Mouse (Mus musculus) heart, adult 10 weeks (tissue): ENCODE data around the gene Krtap24-1. TPM values are rescaled to one million over a fixed set of nuclear protein-coding genes. Genes with fewer than 3 reads are reported as not detected.

Source experiments
- polyA plus RNA-seq: library from polyadenylated mRNA; stranded (reverse); fragments of 350-450 nt; fragmentation: Illumina TruSeq; extraction: RNeasy Lipid Tissue Mini Kit (QIAGEN cat#74804); gene quantifications from one replicate; pipeline ENCODE4 v1.2.3, GENCODE M21; 2014; ENCODE audit warnings: low read depth, low replicate concordance

Krtap24-1 gene
- not detected for polyA plus RNA-seq

GRCm38 (mm10) chr16:88611922-88612321 is at the start of gene Krtap24-1:
TSS of gene Krtap24-1 (minus strand) at chr16:88612279.

GRCm38 (mm10) chr16:88647358-88647846 is 35.3 kb upstream of the Krtap24-1 start, which contains the start of gene Krtap26-1:
TSS of gene Krtap26-1 (minus strand) at chr16:88647796.

GRCm38 (mm10) chr16:88627566-88627965 is 15.5 kb upstream of the Krtap24-1 start, which contains the start of gene 2310079G19Rik:
TSS of gene 2310079G19Rik (minus strand) at chr16:88627666.

GRCm38 (mm10) chr16:88563045-88563913 is 48.8 kb downstream of the Krtap24-1 start, which contains the start of gene Cldn8:
TSS of gene Cldn8 (minus strand) at chr16:88563183.

Other genes with a start within 250 kb of the Krtap24-1 start
- gene Cldn17, start 105.3 kb downstream of the Krtap24-1 start, polyA plus RNA-seq: not detected
- gene Cldn8, start 49.1 kb downstream of the Krtap24-1 start, polyA plus RNA-seq: not detected
- not detected for gene 2310079G19Rik, start 15.4 kb upstream of the Krtap24-1 start, polyA plus RNA-seq
- gene Krtap26-1, start 35.5 kb upstream of the Krtap24-1 start, polyA plus RNA-seq: not detected
- gene Krtap27-1, start 59.4 kb upstream of the Krtap24-1 start, polyA plus RNA-seq: not detected
- not detected for gene 2310061N02Rik, start 95.7 kb upstream of the Krtap24-1 start, polyA plus RNA-seq
- gene Krtap13-1, start 116.6 kb upstream of the Krtap24-1 start, polyA plus RNA-seq: not detected
- gene Krtap13, start 139.4 kb upstream of the Krtap24-1 start, polyA plus RNA-seq: not detected
- gene 2310034C09Rik, start 146.6 kb upstream of the Krtap24-1 start, polyA plus RNA-seq: not detected
- gene 2310057N15Rik, start 161.9 kb upstream of the Krtap24-1 start, polyA plus RNA-seq: not detected
- not detected for gene Gm5965, start 165.6 kb upstream of the Krtap24-1 start, polyA plus RNA-seq
- gene Gm20741, start 199.9 kb upstream of the Krtap24-1 start, polyA plus RNA-seq: not detected
- not detected for gene Krtap15, start 207.9 kb upstream of the Krtap24-1 start, polyA plus RNA-seq
- not detected for gene Krtap14, start 213.9 kb upstream of the Krtap24-1 start, polyA plus RNA-seq